Mouse (Mus musculus) heart, postnatal 25 days (tissue): ENCODE results near the gene Insrr. TPM values are rescaled to one million over a fixed set of nuclear protein-coding genes. Genes with fewer than 3 reads are reported as not detected.

Experiments used
- DNase-seq: peaks from one replicate; pipeline ENCODE4 v3.0.0; 2022; ENCODE audit warnings: low spot score
- intact Hi-C: fragments of 180-260 bp; cut with DNase I; formaldehyde crosslinking; loops from one replicate; pipeline ENCODE4 v1.15.1; 2025
- total RNA-seq, 2 experiments: library from RNA; stranded (reverse); gene quantifications; 2 replicates each; pipeline ENCODE4 v1.2.3; 2021

The Insrr gene
- under 1 TPM in 1 of 2 experiments, not detected in 1; 0.08 TPM for total RNA-seq

DNA sequence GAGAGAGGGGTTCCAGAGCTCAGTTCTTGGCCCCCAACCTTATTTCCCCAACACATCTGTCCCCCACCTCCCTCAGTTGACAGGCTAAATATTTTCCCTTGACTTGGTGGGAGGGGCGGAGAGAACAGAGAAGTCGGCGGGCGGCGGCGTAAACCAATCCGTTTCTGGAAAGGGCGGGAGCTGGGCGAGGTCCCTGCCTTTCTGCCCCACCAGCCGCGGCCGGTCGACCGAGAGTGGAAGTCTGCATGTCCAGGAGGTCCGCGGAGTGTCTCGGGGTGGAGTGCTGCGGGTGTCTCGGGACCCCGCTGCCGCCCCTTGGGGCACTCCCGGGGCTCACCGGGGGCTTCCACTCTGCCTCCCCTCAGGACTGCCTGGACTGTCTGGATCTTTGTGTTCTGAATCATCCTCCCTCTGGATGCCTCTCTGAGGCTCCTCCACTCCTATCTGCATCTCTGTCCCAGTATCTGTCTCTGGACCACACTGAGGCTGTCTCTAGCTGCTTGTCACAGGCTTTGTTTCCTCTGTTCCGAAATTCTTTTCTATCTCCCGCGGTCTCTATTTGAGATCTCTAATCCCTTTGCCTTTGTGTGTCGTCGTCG is at the start of gene Insrr:
Gene Insrr, plus strand, starts transcription at position 216 of the 599 bp plus-strand sequence.
- DNase-seq = no peak
- intact Hi-C loops = no loop called here

DNA sequence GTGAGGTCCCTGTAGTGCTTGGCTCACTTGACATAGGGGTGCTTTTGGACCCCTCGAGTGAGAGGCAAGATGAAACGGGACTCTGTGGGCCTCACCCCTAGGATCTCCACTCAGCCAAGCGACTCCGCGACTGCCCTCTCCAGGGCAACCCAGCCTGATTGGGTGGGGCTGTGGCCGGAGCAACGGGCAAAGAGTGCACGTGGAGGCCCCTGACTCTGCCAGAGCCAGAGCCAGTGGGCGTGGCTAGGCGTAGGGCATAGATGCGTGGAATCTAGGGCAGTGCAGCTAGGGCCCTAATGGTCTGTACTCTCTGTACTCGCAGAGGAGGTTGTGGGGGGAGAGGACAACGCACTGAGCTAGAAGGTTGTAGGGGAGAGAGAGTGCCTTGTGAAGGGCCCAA is 48.3 kb upstream of the Insrr start, which contains the start of gene Lrrc71:
Gene Lrrc71, minus strand, starts transcription at position 195 of the 400 bp plus-strand sequence.
- no peak for DNase-seq
- intact Hi-C loops = loop anchor here (2.0 kb wide), 1 partner anchor 20 kb away; no protein-coding TSS in a partner anchor

DNA sequence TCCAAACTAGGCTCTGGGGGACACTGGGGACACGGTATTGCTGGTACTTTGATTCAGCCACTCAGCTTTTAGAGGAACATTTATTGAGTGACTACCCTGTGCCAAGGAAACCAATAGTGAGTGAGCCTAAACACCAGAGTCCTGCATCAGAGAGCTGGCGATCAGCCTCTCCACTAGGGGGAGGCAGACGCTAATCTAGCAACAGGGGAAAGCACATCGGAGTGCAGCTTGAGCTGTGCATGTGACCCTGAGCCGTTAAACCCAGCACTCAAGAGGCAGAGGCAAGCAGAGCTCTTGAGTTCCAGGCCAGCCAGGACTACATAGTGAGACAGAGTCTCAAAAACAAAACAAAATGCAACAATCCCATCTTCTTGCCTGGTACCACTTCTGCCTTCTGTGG is 47.7 kb upstream of the Insrr start:
- intact Hi-C loops = loop anchor here (2.0 kb wide), 1 partner anchor 20 kb away; no protein-coding TSS in a partner anchor
- DNase-seq = no peak

GRCm38 (mm10) chr3:87749977-87750376 is 46.8 kb upstream of the Insrr start:
- DNase-seq = no peak
- intact Hi-C loops = loop anchor here (2.0 kb wide), 1 partner anchor 19 kb away; no protein-coding TSS in a partner anchor

DNA sequence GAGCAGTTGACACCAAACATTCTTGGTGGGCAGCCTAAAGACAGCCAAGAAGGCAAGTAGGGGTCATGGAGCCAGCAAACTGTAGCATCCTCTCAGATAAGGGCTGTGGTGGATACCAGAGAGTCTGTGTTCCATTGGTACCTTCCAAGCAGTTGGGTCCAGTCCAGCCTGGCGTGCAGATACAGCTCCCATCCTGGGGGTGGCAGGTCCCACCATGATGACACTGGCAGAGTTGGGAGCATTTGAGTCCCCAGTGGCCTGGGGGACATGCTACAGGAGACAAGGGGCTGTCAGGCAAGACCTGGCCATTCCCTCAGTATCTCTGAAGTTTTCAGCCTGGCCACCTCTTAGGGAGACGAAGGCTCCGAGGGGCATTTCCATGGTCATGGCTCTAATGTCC is 44.2 kb upstream of the Insrr start:
- no peak for DNase-seq
- intact Hi-C loops = no loop called here

DNA sequence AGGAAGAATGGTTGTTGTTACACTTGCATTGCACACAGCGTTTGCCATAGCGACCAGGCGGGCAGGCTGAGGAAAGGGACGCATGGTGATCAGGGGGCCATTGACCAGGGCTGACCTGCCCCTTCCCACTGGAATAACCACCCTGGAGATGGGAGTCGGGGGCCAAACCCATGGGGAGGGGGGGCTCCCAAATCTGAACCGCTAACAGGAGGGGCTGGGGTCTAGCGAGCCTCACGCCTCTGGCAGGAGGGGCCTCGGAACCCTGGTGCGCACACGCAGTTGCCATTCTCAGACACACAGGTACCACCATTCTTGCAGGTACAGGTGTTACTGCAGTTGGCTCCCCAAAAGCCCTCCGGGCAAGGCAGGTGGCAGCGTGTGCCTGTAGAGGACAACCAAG is 42.9 kb upstream of the Insrr start:
- DNase-seq = no peak
- intact Hi-C loops = no loop called here

GRCm38 (mm10) chr3:87755964-87756363 is 40.8 kb upstream of the Insrr start:
- intact Hi-C loops = loop anchor here (5.0 kb wide), 1 partner anchor 61 kb away; no protein-coding TSS in a partner anchor

GRCm38 (mm10) chr3:87756488-87756887 is 40.3 kb upstream of the Insrr start:
- intact Hi-C loops = loop anchor here (5.0 kb wide), 1 partner anchor 61 kb away; no protein-coding TSS in a partner anchor
- DNase-seq = no peak

More at GRCm38 (mm10) chr3:87755964-87756363, 40.8 kb upstream of the Insrr start:
- DNase-seq = peak; percentile 60

DNA sequence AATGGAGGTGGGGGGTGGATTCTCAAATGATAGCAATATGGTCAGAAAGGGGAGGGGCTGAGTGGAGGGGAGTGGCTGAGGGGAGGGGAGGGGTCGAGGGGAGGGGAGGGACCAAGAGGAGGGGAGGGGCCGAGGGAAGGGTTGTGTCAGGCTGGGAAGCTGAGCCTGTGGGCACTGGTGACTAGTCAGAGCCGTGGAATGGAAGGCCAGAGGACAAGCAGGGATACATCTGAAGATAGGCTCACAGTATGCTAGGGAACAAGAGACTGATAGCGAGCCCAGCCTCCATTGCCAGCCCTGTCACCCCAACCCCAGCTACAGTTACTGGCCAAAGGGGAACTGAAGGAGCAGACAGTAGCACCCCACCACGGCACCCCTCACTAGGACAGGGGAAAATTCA is 38.1 kb upstream of the Insrr start:
- no peak for DNase-seq
- intact Hi-C loops = loop anchor here (5.0 kb wide), 1 partner anchor 59 kb away; no protein-coding TSS in a partner anchor

DNA sequence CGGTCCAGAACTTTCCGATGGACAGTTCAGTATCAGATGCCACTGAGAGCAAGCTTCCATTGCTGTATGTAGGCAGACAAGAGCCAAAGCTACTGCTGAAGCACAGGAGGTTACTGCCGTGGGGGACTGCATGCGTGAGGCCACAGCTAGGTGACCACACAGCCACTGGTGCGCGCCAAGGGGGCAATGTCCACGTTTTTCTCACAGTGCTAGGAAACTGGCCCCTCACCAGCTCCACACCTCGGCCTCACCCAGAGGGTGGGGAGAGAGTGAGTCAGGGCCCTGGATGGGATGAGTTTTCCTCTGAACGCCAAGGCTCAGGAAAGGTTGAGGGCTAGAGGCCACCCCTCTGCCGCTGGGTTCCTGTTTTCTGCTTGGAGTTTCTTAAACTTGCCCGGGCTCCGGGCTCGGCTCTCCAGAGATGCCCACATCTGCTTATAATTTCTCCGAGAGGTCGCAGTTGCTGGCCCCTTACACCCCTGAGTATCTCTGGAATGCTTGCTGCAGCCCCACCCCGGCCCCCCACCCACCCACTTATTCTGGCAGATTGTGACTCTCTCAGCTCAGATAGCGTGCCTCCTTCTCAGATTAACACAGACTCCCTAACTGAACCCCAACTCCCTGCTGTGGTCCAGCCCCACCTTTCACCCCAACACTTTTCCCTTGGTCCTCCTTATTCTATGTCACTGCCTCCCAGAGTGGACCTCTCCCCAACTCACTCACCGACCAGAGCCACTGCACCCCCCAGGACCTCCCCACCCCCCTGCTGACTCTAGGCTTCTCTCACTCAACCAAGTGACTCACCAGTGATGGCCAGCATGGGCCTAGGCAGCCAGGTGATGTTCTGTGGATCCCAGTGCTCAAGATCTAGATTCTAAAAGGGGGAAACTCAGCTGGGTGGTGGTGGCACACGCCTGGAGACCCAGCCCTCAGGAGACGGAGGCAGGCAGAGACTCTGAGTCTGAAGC is 35.1 kb upstream of the Insrr start:
- intact Hi-C loops = loop anchor here (10.0 kb wide), 1 partner anchor 223 kb away; no protein-coding TSS in a partner anchor
- no peak for DNase-seq

DNA sequence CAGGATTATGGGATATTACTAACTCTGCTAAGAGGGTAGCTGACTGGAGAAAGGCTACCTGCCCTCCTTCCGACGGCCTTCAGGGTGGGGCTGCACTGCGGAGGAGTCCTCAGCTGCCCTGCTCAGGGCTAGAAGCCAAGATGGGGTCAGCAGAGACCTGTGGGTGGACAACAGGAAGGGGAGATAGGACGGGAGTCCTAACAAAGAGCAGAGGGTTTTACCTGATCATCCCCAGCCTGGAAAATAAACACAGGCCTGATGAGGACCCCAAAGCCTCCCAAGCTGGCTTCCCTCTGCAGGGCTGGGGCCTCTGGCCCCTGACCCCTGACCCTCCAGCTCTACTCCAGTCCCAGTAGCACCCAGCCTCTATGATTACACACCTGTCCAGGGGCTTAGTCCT is 33.5 kb upstream of the Insrr start:
- intact Hi-C loops = loop anchor here (10.0 kb wide), 1 partner anchor 222 kb away; no protein-coding TSS in a partner anchor
- no peak for DNase-seq

- peak; percentile 75 for DNase-seq
- intact Hi-C loops = loop anchor here (10.0 kb wide), 1 partner anchor 221 kb away; no protein-coding TSS in a partner anchor
These were observed 33.0 kb upstream of the Insrr start for GRCm38 (mm10) chr3:87763683-87764289.

DNA sequence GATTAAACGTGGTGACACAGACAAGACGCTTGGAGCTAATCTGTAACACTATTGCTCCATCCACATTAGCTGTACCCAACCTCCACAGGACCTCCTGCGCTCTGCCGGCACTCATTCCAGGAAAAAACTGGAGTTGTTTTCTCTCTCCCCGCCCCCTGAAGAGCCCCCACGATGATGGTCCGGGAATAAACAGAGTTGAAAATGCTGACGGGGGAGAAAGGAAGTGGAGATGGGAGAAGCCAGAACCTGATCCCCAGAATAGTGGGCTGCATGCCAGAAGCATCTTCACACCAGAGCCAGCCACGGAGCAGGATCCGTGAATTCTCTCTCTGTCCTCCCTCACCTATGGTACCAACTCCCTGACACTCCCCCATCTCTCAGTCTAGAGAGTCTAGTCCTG is 32.2 kb upstream of the Insrr start:
- intact Hi-C loops = loop anchor here (10.0 kb wide), 1 partner anchor 220 kb away; no protein-coding TSS in a partner anchor
- DNase-seq = no peak

GRCm38 (mm10) chr3:87765091-87765490 is 31.7 kb upstream of the Insrr start:
- intact Hi-C loops = loop anchor here (10.0 kb wide), 1 partner anchor 220 kb away; no protein-coding TSS in a partner anchor

GRCm38 (mm10) chr3:87765631-87766283 is 31.0 kb upstream of the Insrr start:
- intact Hi-C loops = loop anchor here (10.0 kb wide), 1 partner anchor 219 kb away; no protein-coding TSS in a partner anchor
- DNase-seq = no peak

More at GRCm38 (mm10) chr3:87765091-87765490, 31.7 kb upstream of the Insrr start:
- peak; percentile 47 for DNase-seq

GRCm38 (mm10) chr3:87766284-87766667 is 30.5 kb upstream of the Insrr start:
- DNase-seq = no peak
- intact Hi-C loops = loop anchor here (10.0 kb wide), 1 partner anchor 219 kb away; no protein-coding TSS in a partner anchor

DNA sequence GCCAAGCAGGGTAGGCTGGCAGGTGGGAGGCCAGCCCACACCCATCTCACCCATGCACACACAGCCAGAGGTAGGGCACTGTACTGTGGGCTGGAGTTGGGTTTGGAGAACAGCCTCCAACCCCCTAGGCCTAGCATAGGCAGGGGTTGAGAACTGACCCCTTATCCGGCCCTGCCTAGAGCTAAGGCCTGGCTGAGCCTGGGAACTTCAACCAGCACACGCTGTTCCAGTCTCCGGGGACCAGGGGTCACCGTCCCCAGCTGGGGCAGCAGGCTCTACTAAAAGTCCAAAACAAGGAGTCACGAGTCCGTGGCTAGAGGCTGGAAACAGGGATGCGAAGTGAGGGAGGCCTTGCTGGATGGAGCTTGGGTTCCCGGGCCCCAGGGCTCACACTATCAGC is 29.0 kb upstream of the Insrr start:
- intact Hi-C loops = loop anchor here (2.0 to 10.0 kb wide), 2 partner anchors 19 to 217 kb away; partner anchors contain the start of gene Lrrc71
- peak; percentile 49 for DNase-seq

- intact Hi-C loops = loop anchor here (2.0 to 10.0 kb wide), 2 partner anchors 20 to 216 kb away; partner anchors contain the start of gene Lrrc71
- no peak for DNase-seq
These were observed 28.3 kb upstream of the Insrr start for GRCm38 (mm10) chr3:87768431-87768830.

GRCm38 (mm10) chr3:87768844-87769243 is 27.9 kb upstream of the Insrr start:
- intact Hi-C loops = loop anchor here (2.0 to 10.0 kb wide), 2 partner anchors 20 to 216 kb away; partner anchors contain the start of gene Lrrc71
- peak; percentile 88 for DNase-seq
